23 mouse cellular contexts compared by ENCODE assay signal in the genomic region with DNA sequence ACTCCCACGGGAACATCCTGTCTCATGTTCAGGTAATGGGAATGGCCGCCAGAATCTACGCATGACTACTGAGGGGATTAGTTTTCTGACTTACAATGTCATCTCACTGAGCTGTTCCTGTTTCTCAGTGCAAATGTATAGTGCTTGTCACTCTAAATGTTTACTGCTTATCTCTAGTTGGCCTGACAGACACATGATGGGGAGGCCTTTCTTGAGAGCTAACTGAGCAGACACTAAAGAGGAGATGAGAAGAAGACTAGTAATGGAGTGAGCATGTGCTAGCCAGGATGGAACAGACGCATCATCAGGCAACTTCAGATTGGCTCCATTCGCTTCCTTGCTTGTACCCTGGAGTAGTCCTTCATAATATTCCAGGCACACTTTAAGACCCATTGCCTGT.
"Had no signal": no experiment of that assay in that cellular context is flagged by ENCODE, and none has a peak within 500 bp of the region (broad histone marks: within the 10 kb centered on the region; RNA-seq: fewer than 3 reads in every experiment).

No protein-coding gene starts in this region.

- ATAC-seq: intestine, embryonic 16.5 days had no signal

- H3K9me3 ChIP-seq: limb, embryonic 12.5 days; limb, embryonic 15.5 days; liver, embryonic 15.5 days; neural tube, embryonic 12.5 days; neural tube, embryonic 15.5 days had no signal

- H3K4me1 ChIP-seq: limb, embryonic 12.5 days; limb, embryonic 15.5 days; liver, embryonic 15.5 days; neural tube, embryonic 12.5 days; neural tube, embryonic 15.5 days had no signal

- H3K9ac ChIP-seq: limb, embryonic 12.5 days; limb, embryonic 15.5 days; liver, embryonic 15.5 days; neural tube, embryonic 12.5 days; neural tube, embryonic 15.5 days had no signal

- H3K27ac ChIP-seq: kidney, postnatal 0 days; limb, embryonic 12.5 days; limb, embryonic 15.5 days; liver, embryonic 15.5 days; neural tube, embryonic 12.5 days; neural tube, embryonic 15.5 days; stomach, postnatal 0 days had no signal

- H3K27me3 ChIP-seq: limb, embryonic 12.5 days; limb, embryonic 15.5 days; liver, embryonic 15.5 days; neural tube, embryonic 12.5 days; neural tube, embryonic 15.5 days had no signal

- H3K4me2 ChIP-seq: limb, embryonic 12.5 days; limb, embryonic 15.5 days; liver, embryonic 15.5 days; midbrain, embryonic 11.5 days; neural tube, embryonic 12.5 days; neural tube, embryonic 15.5 days had no signal

- DNase-seq: kidney, adult 18-20 months; kidney, adult 9 months; kidney, postnatal 25 days; left cerebral cortex, postnatal 4 days; lung, adult 2 months; lung, postnatal 14 days; lung, postnatal 4 days; midbrain, embryonic 14.5 days; right cerebral cortex, adult 18-20 months; right cerebral cortex, postnatal 14 days; right cerebral cortex, postnatal 4 days; thymus, adult 2 months; thymus, postnatal 14 days; thymus, postnatal 4 days had no signal

- H3K4me3 ChIP-seq: limb, embryonic 12.5 days; limb, embryonic 15.5 days; liver, embryonic 15.5 days; neural tube, embryonic 12.5 days; neural tube, embryonic 15.5 days had no signal

- H3K36me3 ChIP-seq: limb, embryonic 12.5 days; limb, embryonic 15.5 days; liver, embryonic 15.5 days; neural tube, embryonic 12.5 days; neural tube, embryonic 15.5 days had no signal
